Mouse (Mus musculus): ENCODE data around the gene Bmx. TPM values are rescaled to one million over a fixed set of nuclear protein-coding genes. Genes with fewer than 3 reads are reported as not detected.
A peak's percentile ranks its signal among the peaks of the same experiment; 100 is the strongest.

The Bmx gene
- polyA plus RNA-seq, 2 experiments, result 0.16 to 0.19 TPM

- H3K9ac ChIP-seq (replicated peaks), result no peak overlapping the region
- TF ChIP-seq EP300 (IDR thresholded peaks at IDR 0.05; ENCODE audit: low read depth), result no peak
- no peak for TF ChIP-seq CTCF (IDR thresholded peaks at IDR 0.05; ENCODE audit: low read depth)
- no peak overlapping the region for H3K27ac ChIP-seq
- no peaks in the 10 kb centered on the region for H3K9me3 ChIP-seq (ENCODE audit: control insufficient read depth, low read length)
- 53% methylated on average over 4 of the region's 4 CpGs for WGBS (ENCODE audit: insufficient replicate concordance)
- no peaks in the 10 kb centered on the region; the same call in 1 of the 2 replicates for H3K27me3 ChIP-seq (ENCODE audit: control insufficient read depth, insufficient read depth, low read length)
- ATAC-seq (ENCODE audit: insufficient read depth) (no peak), DNase-seq (ENCODE audit: low read depth in 3 of 3, low spot score in 3 of 3) (no peak)
- no peaks in the 10 kb centered on the region for H3K36me3 ChIP-seq (replicated peaks; ENCODE audit: control insufficient read depth, insufficient read depth, low read depth)
- H3K4me3 ChIP-seq (ENCODE audit: insufficient read depth in 1 of 2, low read depth in 2 of 2, low read length in 2 of 2), result no peak overlapping the region
- no peaks in the 10 kb centered on the region for H3K4me1 ChIP-seq (replicated peaks; ENCODE audit: control insufficient read depth in 2 of 2, insufficient read depth in 2 of 2, low read length in 1 of 2)
- no peak overlapping the region for H3K4me2 ChIP-seq (ENCODE audit: low read depth)
Measured at GRCm38 (mm10) chrX:164173880-164174279, 84.1 kb downstream of the Bmx start.

- no peak overlapping the region for H3K9ac ChIP-seq (replicated peaks)
- H3K4me3 ChIP-seq (ENCODE audit: insufficient read depth in 1 of 2, low read depth in 2 of 2, low read length in 2 of 2), result no peak overlapping the region
- no peak overlapping the region for H3K27ac ChIP-seq
- no peaks in the 10 kb centered on the region for H3K4me1 ChIP-seq (replicated peaks; ENCODE audit: control insufficient read depth in 2 of 2, insufficient read depth in 2 of 2, low read length in 1 of 2)
- H3K36me3 ChIP-seq (replicated peaks; ENCODE audit: control insufficient read depth, insufficient read depth, low read depth), result no peaks in the 10 kb centered on the region
- ATAC-seq (ENCODE audit: insufficient read depth) (no peak), DNase-seq (ENCODE audit: low read depth in 3 of 3, low spot score in 3 of 3) (no peak)
- H3K27me3 ChIP-seq (ENCODE audit: control insufficient read depth, insufficient read depth, low read length), result no peaks in the 10 kb centered on the region; the same call in 1 of the 2 replicates
- TF ChIP-seq EP300 (IDR thresholded peaks at IDR 0.05; ENCODE audit: low read depth), result no peak
- no peak for TF ChIP-seq CTCF (IDR thresholded peaks at IDR 0.05; ENCODE audit: low read depth)
- no peaks in the 10 kb centered on the region for H3K9me3 ChIP-seq (ENCODE audit: control insufficient read depth, low read length)
- WGBS (ENCODE audit: insufficient replicate concordance), result 45% methylated on average over 2 of the region's 2 CpGs
- no peak overlapping the region for H3K4me2 ChIP-seq (ENCODE audit: low read depth)
Measured at GRCm38 (mm10) chrX:164171034-164171433, 87.0 kb downstream of the Bmx start.

GRCm38 (mm10) chrX:164164681-164165080 is 93.3 kb downstream of the Bmx start:
- no peaks in the 10 kb centered on the region for H3K9me3 ChIP-seq (ENCODE audit: control insufficient read depth, low read length)
- TF ChIP-seq EP300 (IDR thresholded peaks at IDR 0.05; ENCODE audit: low read depth) (peak; percentile 83), CTCF (IDR thresholded peaks at IDR 0.05; ENCODE audit: low read depth) (no peak)
- DNase-seq (ENCODE audit: low read depth in 3 of 3, low spot score in 3 of 3), result peak; percentile 17 to 48 (median 37)
- ATAC-seq (ENCODE audit: insufficient read depth), result peak; percentile 89
- H3K36me3 ChIP-seq (replicated peaks; ENCODE audit: control insufficient read depth, insufficient read depth, low read depth), result no peaks in the 10 kb centered on the region
- no peak overlapping the region for H3K9ac ChIP-seq (replicated peaks)
- peak overlapping the region; percentile 23 for H3K27ac ChIP-seq
- H3K4me1 ChIP-seq (replicated peaks; ENCODE audit: control insufficient read depth in 2 of 2, insufficient read depth in 2 of 2, low read length in 1 of 2), result peaks cover 0 to 5% of the 10 kb centered on the region in 2 experiments; a peak in 1 of 4 replicates
- WGBS (ENCODE audit: insufficient replicate concordance), result 29% methylated on average over 1 of the region's 1 CpGs
- peak overlapping the region; percentile 31 for H3K4me2 ChIP-seq (ENCODE audit: low read depth)
- no peak overlapping the region for H3K4me3 ChIP-seq (ENCODE audit: insufficient read depth in 1 of 2, low read depth in 2 of 2, low read length in 2 of 2)
- H3K27me3 ChIP-seq (ENCODE audit: control insufficient read depth, insufficient read depth, low read length), result no peaks in the 10 kb centered on the region

GRCm38 (mm10) chrX:164154594-164154993 is 103.4 kb downstream of the Bmx start:
- ATAC-seq (ENCODE audit: insufficient read depth) (no peak), DNase-seq (ENCODE audit: low read depth in 3 of 3, low spot score in 3 of 3) (no peak)
- Histone ChIP-seq H3K9me3 (ENCODE audit: control insufficient read depth, low read length) (no peaks in the 10 kb centered on the region), H3K4me2 (ENCODE audit: low read depth) (no peak overlapping the region), H3K9ac (replicated peaks) (no peak overlapping the region), H3K27ac (no peak overlapping the region), H3K4me1 (replicated peaks; ENCODE audit: control insufficient read depth in 2 of 2, insufficient read depth in 2 of 2, low read length in 1 of 2) (no peaks in the 10 kb centered on the region), H3K36me3 (replicated peaks; ENCODE audit: control insufficient read depth, insufficient read depth, low read depth) (no peaks in the 10 kb centered on the region), H3K4me3 (ENCODE audit: insufficient read depth in 1 of 2, low read depth in 2 of 2, low read length in 2 of 2) (no peak overlapping the region), H3K27me3 (ENCODE audit: control insufficient read depth, insufficient read depth, low read length) (no peaks in the 10 kb centered on the region)
- TF ChIP-seq EP300 (IDR thresholded peaks at IDR 0.05; ENCODE audit: low read depth) (no peak), CTCF (IDR thresholded peaks at IDR 0.05; ENCODE audit: low read depth) (no peak)
- 57% methylated on average over 5 of the region's 5 CpGs for WGBS (ENCODE audit: insufficient replicate concordance)

GRCm38 (mm10) chrX:164153606-164154005 is 104.4 kb downstream of the Bmx start:
- Histone ChIP-seq H3K4me1 (replicated peaks; ENCODE audit: control insufficient read depth in 2 of 2, insufficient read depth in 2 of 2, low read length in 1 of 2) (no peaks in the 10 kb centered on the region), H3K27ac (no peak overlapping the region), H3K4me3 (ENCODE audit: insufficient read depth in 1 of 2, low read depth in 2 of 2, low read length in 2 of 2) (no peak overlapping the region), H3K36me3 (replicated peaks; ENCODE audit: control insufficient read depth, insufficient read depth, low read depth) (no peaks in the 10 kb centered on the region), H3K4me2 (ENCODE audit: low read depth) (no peak overlapping the region), H3K9ac (replicated peaks) (no peak overlapping the region), H3K27me3 (ENCODE audit: control insufficient read depth, insufficient read depth, low read length) (no peaks in the 10 kb centered on the region), H3K9me3 (ENCODE audit: control insufficient read depth, low read length) (no peaks in the 10 kb centered on the region)
- DNase-seq (ENCODE audit: low read depth in 3 of 3, low spot score in 3 of 3) (no peak), ATAC-seq (ENCODE audit: insufficient read depth) (no peak)
- TF ChIP-seq EP300 (IDR thresholded peaks at IDR 0.05; ENCODE audit: low read depth), result no peak
